Mouse (Mus musculus) right cerebral cortex, postnatal 36 days (tissue): ENCODE measurements at regions not wholly inside any gene's neighbourhood (a gene's known extent, or its start where the extent isn't known, plus 50 kb on each side); places are given as distances from the start of the nearest gene placed in this dataset.

ENCODE experiments used
- DNase-seq, 2 experiments: peaks; one replicate each; pipeline ENCODE4 v3.0.0; 2022; ENCODE audit warnings: low spot score in 2 of 2, mixed read lengths in 1 of 2

DNA sequence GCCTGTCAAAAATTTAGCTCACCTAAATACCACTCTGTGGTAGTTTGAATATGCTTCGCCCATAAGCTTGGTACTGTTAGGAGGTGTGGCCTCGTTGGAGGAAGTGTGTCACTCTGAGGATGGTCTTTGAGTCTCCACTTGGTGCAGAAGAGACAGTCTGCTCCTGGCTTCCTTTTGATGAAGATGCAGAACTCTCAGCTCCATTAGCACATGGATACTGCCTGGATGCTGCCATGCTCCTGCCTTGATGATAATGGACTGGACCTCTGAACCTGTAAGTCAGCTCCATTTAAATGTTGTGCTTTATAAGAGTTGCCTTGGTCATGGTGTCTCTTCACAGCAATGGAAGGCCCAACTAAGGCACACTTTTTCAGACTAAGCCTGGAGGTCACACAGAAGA, 56.9 kb upstream of the Pik3r1 start:
- DNase-seq = no peak

DNA sequence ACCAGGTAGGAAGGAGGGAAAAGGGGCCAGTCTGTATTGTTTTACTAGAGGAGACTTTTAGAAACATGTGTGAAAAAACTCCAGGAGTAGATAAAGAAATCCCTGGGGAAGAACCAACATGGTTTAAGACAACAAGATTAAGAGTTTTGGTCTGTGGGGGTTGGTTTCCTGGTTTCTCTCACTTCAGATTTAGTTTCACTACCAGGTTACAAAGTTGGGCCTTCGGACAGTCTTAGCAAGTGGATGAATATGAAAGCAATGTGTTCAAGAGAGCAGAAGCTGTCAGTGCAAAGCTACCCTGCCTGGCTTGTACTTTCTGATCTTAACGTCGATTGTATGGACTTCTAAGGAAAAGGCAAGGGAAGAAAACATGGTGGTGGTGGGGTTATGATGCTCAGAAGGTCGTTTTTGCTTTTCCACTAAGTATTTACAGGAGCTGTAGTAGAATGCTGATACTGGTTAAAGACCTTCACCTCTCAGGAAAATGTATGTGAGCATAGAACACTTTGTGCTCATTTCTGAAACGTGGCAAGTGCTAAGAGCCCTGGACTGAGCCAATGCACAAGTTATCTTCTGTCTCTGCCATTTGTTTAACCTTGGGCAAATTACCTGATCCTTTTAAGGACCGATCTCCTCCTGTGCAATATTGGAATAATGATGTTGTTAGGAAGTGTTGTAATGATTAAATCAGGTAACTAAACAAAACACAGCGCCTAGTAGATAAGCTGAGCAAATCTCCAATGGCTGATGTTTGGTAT, 64.0 kb upstream of the Pik3r1 start:
- no peak for DNase-seq

DNA sequence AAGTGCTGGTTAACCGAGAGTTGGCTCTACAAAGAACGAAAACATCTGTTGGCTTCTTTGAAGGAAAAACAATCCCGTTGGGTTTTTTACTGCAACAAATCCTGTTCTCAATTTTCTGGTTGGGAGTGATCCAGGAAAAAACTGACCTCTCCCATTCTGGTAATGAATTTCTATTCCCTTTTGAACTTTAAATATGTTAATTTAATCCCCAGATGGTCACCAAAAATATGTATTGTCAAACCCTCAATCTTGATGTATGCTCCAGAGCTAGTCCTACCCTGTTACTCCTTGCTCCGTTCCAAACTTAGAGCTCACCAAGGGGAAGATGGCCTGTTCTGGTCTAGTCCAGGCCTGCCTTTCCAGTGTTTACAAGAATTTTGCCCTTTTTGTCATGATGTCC, 66.5 kb upstream of the Pik3r1 start:
- DNase-seq = no peak

DNA sequence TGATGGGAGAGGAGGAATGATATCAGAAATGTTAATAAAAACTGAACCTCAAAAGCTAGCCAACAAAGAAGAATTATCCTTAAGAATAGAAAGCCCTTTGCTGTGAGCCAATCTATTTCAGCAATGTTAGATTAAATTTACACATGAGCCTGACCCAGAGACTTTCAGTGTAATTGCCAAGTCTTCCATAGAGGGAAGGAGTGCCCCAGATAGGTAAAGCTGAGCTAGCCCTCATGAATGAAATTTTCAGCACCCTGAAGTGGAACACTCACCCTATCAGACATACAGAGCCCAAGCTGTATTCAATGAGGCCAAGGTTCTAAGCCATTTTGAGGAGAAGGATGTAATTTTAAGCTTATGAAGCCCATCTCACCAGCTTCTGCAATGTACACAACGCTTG, 69.0 kb upstream of the Pik3r1 start:
- no peak for DNase-seq

DNA sequence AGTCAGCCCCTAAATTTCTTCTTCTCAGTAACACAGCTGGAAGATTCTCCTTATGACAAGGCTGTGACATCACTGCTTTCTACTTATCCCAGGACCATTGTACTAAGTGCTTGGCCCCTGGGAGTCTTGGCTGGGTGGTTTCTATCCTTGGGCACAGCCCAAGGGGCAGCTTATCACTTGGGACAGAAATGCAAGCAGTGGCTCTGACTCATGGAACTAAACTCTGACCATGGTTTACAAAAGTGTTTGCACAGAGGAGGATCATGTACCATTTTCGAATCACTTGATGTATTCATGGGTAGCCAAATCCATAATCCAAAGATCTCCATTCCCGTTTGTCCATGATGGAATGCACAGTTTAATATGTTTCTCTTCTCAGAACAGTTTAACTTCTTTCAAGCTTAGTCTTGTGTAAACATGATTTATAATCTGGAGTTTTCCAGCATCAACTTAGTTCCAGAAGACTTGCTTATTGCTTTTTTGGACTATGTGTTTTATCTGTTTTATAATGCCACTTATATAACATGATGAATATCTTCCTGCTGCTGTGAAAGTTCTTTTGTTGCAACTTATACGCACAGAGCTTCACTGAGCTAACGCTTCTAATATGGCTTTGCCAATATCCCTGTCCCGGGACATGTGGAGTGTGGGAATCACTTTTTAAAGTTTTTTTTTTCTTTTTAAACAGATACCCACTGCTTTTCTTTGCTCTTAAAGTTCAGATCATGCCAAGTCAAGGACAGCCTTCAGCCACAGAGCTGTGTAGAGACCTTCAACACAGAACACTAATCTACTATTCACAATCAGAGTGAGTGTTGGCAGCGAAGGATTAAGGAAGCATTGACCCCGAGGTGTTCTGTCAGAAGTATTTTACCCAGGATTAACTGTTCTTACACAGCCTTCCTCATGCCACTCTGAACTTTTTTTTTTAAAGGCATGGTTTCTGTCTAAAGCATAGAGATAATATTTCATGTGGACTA, 76.7 kb upstream of the Pik3r1 start:
- DNase-seq = no peak

DNA sequence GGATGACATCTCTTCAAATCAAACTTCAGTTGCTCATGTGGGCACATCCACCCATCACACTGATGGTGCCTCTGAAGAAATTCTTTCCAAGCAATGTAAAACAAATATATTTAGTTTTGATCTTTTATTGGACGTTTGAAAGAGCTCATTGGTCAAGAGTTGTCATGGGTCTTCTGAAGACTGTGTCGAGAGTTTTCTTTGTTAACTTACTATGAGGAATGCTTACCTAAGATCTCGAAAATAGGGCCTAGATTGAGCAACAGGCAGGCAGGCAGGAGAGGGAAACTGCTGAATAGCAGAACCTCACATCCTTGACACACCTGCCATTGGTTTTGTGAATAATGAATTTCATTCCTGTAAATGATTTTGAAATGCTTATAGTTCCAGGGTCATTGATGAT, 78.0 kb upstream of the Pik3r1 start:
- no peak for DNase-seq

DNA sequence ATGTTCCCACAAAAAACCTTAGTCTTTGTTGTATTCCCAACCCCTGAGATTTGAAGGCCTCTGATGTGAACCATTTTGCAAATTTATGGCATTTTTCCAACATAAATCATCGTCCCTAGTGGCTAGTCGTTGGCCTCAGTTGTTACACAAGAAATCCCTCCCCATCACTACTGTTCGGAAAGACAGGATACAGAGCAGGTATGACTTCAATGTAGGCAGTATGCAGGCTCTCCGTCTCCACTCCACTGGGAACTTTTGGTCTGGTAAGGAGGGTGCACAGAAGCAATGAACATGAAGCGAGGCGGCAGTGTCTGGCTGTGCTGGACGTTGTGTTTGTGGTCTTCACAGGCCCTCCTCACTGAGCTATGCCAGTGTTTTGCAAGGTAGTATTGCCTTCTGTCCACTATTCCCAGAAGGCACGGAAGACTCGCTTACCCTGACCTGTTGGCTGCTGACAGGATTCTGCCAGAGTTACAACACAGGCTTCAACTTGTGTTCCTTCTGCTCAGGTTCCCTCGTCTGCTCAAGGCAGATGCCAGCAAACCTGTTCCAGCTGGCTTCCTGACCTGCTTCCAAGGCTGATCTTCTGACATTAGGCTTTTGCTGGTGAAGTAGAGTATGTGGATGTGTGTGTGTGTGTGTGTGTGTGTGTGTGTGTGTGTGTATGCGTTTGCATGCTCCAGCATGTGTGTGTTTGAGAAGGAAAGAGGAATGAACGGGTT, 80.0 kb upstream of the Pik3r1 start:
- no peak for DNase-seq

DNA sequence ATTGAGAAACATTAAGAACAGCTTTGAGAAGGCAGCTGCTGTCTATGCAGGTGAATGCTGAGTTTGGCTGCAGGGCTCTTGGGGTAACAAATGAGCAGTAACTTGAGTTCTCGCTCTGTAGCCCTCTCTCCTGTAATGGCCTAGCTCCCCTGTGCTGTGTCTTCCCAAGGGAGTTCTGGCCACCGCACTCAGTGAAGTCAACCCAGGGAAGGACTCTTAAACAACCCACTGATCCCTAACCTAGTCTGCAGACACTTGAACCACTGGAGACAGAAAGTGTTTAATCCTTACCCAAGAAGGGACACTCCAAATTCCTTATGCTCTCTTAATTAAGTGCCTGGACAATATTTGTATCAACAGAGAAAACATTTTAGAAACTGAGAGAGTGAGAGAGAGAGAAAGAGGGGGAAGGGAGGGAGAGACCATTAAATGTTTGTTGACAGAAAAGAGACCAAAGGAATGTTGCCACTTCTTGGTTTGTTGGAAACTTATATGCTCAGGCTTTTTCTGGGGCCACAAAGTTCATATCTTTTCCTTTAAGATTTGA, 80.7 kb upstream of the Pik3r1 start:
- DNase-seq = no peak

DNA sequence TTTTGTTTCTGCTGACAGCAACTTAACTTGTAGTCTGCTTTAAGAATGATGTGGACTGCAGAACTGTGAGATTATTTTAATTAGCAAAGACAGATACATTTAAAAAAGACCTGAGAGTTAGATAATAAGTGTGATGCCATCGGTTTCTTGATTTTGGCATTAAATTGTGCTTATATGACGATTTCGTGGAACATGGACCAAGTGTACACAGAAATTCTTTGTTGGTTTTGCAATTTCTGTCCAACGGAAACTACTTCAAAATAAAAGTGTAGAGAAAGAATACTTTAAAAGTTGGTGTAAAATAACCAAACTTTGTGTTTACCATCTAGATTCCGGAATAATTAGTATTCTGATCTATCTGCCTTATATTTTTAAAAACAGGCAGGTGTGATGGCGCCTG, 81.4 kb upstream of the Pik3r1 start:
- DNase-seq = no peak

DNA sequence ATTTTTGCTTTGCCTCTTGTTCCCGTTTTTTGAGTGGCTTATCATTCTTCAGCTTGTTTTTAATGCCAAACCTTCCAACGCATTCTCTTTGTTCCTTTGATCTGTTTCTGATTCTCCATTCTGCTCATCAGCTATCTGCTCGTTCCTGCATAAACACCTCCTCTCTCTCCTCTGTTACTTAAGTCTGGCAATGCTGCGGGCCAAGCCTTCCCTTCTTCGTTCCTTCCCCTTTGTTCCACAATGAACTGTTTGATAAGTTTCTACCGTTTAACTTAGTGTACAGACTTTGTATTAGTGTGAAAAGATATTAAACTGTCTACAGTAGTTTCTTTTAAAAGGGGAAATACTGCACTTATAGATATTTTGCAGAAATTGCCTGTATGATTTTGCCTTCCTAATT, 83.3 kb upstream of the Pik3r1 start:
- DNase-seq = no peak

DNA sequence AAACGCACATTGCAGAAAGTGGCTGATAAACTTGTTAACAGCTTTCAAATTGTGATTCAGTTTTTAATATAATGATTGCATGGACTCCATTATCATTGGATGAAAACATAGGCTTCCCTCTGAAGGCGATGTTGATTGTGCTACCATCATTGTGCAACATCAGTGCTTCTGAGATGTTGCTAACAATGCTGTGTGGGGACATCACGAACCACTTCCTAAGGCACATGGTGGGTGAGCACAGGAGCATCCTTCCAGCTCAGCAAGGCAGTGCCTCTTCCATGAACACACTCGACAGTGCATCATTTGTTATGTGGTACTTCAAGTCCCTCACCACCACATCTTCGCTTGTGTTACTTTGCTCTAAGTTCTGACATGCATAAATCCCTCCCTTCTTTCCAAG, 84.9 kb upstream of the Pik3r1 start:
- DNase-seq = no peak

DNA sequence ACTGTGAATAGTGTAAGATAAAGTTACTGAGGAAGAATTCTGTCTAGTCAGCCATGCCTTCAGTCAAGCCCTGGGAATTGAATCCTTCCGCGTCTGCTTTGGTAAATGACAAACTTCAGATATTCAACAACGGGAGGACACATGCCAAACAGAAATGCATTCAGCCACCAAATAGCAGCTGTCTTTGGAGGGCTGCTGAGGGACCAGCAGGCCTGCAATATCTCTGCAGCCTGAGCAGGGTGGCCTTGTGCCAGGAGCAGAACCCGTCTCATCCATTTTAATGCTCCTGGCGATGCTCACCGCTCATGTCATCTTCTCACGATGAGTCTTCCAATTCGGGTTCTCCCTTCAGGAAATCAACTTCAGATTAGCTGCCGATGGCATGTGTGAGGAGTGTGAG, 87.1 kb upstream of the Pik3r1 start:
- peak in 1 of 2 experiments; percentile 15 for DNase-seq

DNA sequence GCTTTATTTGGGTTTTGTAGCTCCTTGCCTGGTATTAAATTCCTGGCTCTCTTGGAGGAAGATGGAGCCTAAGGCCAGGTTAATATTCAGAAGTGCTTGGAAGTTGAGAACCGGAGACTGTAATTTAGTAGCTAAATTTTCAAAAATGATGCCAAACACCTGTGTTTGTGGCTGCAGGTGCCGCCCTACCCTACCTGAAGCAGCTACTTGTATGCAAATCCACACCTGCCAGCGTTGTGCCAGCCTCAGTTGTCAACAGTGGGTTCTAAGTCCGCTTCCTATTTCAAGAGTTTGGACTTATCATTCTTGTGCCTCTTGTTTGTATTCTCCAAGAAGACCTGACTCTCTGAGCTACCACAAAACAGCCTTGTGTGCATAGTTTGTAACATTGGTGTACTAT, 92.7 kb upstream of the Pik3r1 start:
- DNase-seq = no peak

DNA sequence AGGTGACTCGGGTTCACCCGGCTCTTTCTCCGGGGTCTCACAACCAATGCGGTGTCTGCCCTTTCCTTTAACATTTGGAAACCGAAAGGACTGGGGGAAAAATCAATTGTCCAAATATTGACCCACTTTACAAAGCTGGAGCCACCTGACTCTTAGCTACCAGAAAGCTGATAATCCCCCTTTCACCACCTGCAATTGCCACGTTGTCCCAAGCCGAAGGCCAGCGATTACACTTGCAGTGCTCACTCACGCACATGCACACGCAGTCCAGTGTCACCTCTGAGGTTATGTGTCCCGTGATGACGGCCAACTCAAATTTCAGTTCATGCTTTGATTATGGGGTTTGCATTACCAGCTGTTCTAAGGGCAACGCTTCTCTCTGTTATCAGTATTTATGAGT, 94.0 kb upstream of the Pik3r1 start:
- DNase-seq = no peak

DNA sequence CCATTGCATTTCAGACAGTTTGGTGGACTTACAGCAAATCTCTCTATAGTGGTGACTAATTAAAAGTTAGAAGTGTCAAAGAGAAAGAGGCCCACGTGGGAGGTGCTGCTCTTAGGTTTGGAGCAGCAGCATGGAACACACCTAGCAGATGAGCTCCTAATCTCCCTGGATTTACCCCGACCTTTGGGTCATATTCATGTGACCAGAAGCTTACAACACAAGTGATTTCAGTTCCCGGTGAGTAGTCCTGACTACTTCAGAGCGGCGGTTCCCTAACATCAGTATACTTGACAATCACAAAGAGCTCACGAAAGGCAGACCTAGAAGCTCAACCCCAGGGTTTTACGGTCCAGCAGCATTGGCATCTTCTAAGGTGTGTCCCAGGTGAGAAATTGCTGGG, 95.0 kb upstream of the Pik3r1 start:
- no peak for DNase-seq

DNA sequence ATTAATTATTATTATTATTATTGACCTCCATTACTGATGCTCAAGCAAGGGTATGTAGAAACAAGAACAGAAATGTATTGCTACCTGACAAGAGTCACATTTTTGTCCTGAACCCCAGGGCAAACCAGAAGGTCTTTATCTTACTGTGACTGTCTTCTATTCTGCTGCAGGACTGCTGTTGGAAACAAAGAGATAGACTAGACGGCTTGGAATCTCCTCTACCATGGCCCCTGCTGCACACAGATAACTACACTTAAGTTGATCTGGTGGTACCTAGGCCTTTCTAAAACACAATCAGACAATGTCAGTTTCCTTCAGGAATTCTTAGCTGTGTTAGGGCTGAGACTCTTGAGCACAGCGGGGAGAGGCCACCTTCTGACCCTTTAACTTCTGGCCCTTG, 95.6 kb upstream of the Pik3r1 start:
- no peak for DNase-seq

DNA sequence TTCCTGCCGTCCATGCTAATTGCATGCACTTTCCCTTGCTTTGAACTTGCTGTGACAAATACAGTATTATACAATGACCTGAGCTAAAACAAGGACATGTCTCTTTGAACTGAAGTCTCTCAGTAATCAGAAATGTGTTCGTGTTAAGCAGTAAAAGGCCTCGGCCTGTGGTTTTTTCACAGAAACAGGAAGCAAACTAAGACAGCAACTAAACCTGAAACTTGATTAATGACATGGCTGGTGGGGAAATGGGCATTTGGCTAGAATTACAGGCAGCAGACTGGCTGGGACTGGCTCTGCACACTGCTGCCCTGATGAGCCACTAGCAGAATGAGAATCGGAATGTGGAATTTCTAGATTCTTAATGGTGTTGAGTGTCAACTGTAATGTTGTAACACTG, 98.8 kb upstream of the Pik3r1 start:
- no peak for DNase-seq

DNA sequence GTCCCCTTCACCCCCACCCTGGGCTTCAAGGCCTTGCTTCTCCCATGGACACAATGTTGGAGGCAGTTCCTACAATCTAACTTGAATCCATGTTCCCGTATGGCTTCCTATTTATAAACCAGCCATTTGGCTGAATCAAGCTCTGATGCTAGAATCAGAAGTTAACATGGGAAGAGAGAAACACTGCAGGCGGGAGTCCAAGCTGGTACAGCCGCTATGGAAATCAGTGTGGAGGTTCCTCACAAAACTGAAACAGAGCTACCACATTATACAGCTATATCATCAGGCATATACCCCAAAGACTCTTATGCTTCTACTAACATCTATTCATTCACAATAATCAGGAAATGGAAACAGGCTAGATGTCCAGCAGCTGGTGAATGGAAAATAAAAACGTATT, 106.7 kb upstream of the Pik3r1 start:
- DNase-seq = peak; percentile 17 to 41

DNA sequence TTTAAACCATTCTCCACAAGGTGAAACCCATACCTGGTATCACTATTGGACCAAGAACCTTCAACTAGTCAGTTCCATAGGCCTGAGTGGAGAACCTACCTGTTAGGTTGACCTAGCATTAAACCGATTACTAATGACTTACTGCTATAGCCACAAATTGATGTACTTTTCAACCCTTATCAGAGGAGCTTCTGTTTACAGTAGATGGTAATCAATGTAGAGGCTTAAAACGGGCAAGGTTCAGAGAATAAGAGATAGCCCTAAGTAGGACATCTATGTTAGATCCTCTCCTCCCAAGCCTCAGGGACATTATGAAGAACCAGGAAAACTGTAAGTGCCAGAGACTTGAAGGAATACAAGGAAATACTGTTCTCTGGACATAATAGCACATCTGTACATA, 108.1 kb upstream of the Pik3r1 start:
- no peak for DNase-seq

DNA sequence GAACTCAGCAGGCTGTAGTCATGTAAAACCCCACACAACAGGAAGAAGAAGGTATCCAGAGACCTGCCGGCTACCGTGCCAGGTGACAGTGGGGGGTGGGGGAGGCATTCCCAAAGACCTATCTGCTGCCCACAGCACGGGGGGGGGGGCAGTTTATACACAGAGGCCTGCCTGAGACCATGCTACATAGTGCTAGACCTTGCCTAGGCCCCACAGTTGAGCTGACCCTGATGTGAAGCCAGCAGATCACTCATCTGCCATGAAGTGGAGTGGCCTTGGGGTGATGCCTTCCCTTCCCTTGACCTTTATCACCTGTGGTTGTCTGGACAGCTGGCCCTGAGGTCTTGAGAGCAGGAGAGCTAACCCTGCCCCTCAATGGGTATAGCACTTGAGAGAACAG, 108.6 kb upstream of the Pik3r1 start:
- no peak for DNase-seq

DNA sequence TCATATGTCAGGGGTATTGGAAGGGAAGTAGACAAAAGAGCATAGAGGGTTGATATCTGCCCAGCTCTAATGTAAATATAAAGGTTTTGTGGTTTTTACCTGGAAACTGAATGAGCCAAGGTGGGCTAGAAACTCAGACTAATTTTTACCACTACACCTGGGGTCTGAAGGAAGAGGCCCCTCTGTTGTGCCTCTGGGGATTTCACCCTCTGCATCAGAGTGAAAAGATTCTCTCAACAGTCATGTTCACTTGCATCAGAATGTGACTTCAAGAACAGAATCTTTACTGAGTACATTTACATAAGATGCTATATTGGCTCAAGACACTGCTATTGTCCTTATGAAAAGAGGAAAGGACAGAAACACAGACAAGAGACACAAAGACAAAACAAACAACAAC, 110.2 kb upstream of the Pik3r1 start:
- no peak for DNase-seq

DNA sequence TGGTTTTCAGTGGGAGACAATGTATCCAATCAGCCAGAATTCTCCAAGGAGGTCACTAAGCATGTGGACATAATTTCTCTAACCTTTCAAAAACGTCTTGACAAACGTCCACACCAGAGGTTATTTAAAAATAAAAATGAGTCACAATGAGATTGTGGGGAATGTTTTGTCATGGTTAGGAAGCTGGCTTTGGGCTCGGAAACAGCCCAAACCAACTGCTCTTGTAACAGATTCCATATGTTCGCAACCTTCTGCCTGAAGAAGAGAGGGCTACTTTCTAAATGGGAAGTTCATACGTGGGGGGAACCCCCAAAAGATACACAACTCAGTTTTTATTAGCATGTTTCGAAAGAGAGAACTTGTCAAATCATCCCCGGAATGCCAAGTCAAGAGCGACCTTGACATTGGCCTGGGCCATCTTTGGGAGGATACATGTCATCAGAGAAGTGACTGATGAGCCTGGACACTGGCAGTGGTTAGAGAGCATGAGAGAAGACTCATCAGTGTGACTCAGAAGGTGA, 111.6 kb upstream of the Pik3r1 start:
- DNase-seq = no peak
